Mouse (Mus musculus) ovary, adult 18-20 months (tissue): ENCODE measurements at regions not wholly inside any gene's neighbourhood (a gene's known extent, or its start where the extent isn't known, plus 50 kb on each side); places are given as distances from the start of the nearest gene placed in this dataset.
"Not testable (repeated sequence)": the region's sequence is repeated elsewhere in the genome, so short reads cannot be mapped to it uniquely, and the experiment has no call there.

Source experiments
- DNase-seq: peaks from one replicate; pipeline ENCODE4 v3.0.0; 2022; ENCODE audit warnings: low spot score, mixed read lengths

- DNase-seq: no peak
Measured at GRCm38 (mm10) chr13:111860931-111861330, 52.1 kb upstream of the Map3k1 start.

DNA sequence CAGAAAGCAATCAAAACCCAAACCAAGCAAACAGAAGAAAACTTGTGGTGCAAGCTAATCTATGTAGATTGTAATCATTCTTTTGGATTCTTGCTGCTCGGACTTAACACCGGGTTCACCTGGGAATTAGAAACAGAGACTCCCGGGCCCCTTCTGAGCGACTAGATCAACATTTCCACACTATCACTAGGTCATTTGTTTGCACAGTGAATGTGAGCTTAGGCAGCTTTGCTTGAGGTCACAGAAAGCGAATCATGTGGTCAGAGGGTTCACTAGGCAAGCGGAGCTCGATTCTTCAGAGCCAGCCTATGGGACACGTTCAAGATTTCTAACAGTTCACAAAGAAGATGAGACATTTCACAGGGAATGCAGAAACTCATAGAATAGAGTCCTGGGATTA, 53.5 kb upstream of the Map3k1 start:
- DNase-seq: no peak

DNA sequence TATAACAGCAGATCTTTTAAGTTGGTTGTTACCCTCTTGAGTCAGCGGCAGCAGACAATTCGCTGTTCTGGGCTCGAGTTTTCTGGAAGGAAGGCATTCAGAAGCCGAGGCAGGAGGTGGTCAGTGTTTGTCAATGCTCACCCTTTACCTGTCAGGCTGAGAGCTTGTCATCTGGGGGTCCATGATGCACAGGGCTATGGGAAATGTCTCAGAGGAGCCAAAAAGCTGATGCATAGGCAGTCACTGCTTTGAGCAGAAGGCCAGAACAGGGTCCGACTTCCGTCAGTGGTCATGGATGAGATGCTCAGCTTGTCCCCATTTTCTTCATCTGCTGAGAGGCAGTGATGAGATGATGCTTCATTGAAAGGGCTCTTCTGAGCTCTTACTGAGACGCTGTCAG, 57.2 kb upstream of the Map3k1 start:
- DNase-seq: no peak

GRCm38 (mm10) chr13:111867261-111867660, 58.5 kb upstream of the Map3k1 start:
- DNase-seq: no peak

GRCm38 (mm10) chr13:111867763-111868725, 59.3 kb upstream of the Map3k1 start:
- peak; percentile 33 for DNase-seq

DNA sequence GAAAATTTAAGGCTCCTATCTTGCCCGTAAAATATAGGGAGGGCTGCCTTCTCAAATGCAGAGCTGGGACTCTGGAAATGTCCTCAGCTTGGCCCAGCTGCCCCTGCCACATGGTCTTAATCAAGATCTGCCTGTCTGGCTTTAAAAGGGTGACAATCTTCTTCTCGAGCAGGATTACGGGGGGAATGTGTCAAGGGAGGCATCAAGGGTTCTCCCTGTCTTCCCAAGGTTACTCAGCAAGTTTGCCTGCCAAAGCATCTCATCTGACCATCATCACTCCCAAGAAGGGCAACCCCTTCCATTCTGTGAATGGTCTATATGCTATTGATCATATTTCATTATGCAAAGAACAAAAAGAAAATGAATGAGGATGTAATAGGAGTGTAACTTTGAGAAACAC, 60.2 kb upstream of the Map3k1 start:
- DNase-seq: no peak

DNA sequence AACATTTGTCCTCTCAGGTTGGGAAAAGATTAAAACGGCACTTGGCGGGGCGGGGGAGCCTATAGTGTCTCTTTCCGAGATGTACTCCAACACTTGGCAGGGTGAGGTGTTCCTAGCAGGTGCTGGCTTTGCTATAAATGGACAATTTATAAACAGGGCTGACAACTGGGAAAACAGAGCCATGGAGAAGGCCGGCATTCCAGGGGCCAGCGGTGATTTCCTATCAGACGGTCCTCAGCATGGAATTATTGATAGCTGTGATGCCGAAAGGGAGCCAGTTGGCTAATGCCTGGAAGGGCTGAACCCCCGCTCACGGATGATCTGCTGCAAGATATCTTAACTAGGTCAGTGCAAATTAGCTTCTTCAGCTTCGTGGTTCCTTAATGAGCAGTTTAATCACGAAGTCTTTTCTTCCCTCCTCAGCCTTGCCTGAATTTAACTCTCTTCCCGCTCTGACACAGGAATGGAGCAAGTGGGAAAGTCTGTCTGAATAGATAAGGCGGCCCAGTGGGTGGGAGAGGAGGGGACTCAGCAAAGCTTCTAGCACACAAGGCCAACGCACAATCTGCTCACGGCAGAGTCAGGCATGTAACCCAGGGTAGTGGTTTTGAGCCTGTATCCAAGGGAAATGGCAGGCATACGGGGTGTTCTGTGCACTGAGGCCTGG, 61.1 kb upstream of the Map3k1 start:
- no peak for DNase-seq

DNA sequence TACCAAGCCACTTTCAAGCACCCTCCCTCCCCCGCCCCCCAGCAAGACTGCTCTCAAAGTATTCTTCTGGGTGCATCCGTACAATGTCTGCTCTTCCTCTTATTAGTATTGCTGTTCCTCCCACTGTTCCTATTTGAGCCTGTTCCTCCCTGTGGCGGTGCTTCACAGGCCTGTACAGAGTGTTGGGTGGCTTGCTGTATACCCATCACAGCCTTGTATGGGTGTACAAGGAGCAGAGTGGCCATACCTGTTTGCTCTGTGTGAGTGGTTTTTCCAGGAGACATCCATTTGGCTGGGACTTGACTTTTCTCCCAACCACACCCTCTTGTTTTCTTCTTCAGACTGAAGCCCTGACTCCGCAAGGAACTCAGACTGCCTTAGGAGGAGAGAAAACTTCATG, 61.7 kb upstream of the Map3k1 start:
- no peak for DNase-seq

GRCm38 (mm10) chr13:111871672-111872410, 63.0 kb upstream of the Map3k1 start:
- no peak for DNase-seq

- DNase-seq: no peak
Measured at GRCm38 (mm10) chr13:111874330-111874729, 65.5 kb upstream of the Map3k1 start.

DNA sequence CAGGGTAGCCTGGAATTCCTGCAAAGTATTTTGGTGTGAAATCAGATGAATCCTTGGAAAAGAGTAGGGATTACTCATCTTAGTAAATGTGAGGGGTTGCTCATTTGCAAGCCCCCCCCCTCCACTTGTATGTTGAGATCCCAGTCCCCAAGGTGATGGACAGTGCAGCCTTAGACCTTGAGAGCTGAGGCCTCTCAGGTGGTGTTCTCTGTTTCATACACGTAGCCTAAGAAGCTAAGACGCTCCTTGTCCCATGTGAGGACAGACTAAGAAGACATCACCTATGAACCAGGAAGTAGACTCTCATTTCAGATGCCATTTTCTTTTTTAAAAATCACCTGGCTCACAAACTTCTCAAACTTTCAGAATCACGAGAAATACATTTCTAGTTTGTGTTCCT, 67.6 kb upstream of the Map3k1 start:
- no peak for DNase-seq

- DNase-seq: no peak
Measured at GRCm38 (mm10) chr13:111876847-111877246, 68.1 kb upstream of the Map3k1 start.

- DNase-seq: not testable (repeated sequence)
Measured at GRCm38 (mm10) chr13:111883768-111884566, 75.2 kb upstream of the Map3k1 start.

- DNase-seq: no peak
Measured at GRCm38 (mm10) chr13:111890792-111891191, 82.0 kb upstream of the Map3k1 start.

GRCm38 (mm10) chr13:111892141-111892540, 83.3 kb upstream of the Map3k1 start:
- DNase-seq: no peak

- no peak for DNase-seq
Measured at GRCm38 (mm10) chr13:111893221-111893713, 84.5 kb upstream of the Map3k1 start.

DNA sequence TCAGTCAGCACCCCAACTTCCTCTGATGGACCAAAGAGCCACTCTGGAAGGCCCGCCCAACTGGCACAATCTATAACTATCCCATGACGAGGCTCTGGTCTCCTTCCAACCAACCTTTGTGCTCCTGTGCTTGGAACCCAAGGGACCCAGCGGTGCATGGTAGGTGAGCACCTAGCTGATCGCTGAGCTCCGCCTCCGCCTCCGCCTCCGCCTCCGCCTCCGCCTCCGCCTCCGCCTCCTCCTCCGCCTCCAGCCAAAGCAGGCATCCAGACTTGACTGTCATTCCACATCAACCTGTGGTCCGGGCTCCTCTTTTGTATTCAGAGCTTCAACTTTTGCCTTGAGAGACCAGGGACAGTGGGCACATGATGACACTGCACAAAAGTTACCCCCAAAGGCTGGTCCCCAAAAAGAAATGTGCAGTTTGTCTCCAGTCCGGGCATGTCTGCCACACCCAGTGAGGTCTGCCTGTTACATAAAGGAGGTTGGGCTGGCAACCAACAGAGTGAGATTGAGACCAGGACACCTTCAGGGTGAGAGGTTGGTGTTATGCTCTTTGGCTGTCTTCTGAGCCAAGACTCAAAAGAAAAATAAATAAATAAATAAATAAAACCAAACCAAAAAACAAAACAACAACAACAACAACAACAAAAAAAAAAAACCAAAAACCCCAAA, 86.1 kb upstream of the Map3k1 start:
- DNase-seq: no peak

DNA sequence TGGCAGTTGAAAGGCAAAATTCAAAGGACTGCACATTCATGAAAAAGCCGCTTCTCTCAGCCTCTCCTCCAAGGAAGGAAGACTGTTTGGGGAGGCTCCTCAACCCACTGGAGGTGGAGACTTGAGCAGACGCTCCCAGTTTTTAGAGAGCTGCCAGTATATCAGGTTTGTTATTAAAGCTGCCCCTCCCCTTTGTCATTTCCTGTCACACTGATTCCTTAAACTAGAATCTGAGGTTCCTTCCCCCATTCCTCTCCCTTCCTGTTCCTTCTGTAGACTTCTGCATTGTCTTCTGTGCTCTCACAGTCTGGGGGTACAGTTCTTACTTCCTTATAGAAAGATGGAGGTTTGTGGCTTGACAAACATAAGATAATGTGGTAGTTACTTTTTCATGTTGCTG, 87.5 kb upstream of the Map3k1 start:
- DNase-seq: no peak

DNA sequence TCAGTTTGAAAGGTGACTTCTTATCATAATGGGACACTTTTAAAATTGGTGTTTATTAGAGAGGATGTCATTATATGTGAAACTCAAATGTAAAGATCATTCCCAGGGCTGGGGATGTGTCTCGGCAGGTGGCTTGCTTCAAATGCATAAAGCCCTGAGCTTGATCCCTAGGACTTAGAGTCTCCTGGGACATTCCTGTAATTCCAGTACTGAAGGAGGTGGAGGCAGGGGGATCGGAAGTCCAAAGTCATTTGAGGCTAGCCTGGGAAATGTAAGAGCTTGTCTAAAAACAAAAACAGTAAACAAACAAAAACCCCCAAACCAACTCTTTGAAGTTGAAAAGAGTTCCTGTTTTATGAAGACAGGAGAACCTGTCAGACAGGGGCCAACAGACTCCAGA, 94.6 kb upstream of the Map3k1 start:
- DNase-seq: no peak

DNA sequence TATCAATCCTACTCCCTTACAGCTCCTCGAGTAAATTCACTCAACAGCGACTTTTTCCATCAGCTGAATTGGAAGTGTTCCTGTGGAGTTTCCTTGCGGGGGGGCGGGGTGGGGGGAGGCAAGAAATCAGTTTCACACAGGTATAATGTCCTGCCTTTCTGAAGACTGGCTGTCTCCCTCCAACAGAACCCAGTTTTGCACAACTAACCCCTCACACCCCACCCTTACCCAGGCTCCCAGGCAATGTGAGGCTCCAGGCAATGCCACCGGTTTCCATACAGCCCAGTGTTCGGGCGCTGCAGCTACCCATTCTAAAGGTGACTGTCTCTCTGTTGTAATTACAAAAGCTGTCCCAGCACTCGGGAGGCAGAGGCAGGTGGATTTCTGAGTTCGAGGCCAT, 95.1 kb upstream of the Map3k1 start:
- no peak for DNase-seq

- DNase-seq: no peak
Measured at GRCm38 (mm10) chr13:111904616-111905212, 95.9 kb upstream of the Map3k1 start.
